Mouse (Mus musculus): ENCODE data around the gene 2610021A01Rik.
"Not testable (repeated sequence)": the region's sequence is repeated elsewhere in the genome, so short reads cannot be mapped to it uniquely, and the experiment has no call there.

The 2610021A01Rik gene

GRCm38 (mm10) chr7:41599034-41599813, at the start of gene 2610021A01Rik:
Gene 2610021A01Rik, plus strand, starts transcription at chr7:41599230.
- peak; percentile 53 to 80 for DNase-seq (ENCODE audit: low spot score in 2 of 2)

GRCm38 (mm10) chr7:41560681-41561080, 38.3 kb upstream of the 2610021A01Rik start:
- DNase-seq (ENCODE audit: low spot score in 2 of 2) = no peak

GRCm38 (mm10) chr7:41573562-41573961, 25.5 kb upstream of the 2610021A01Rik start, which contains the start of gene Gm6871:
Gene Gm6871, minus strand, starts transcription at chr7:41573662.
- DNase-seq (ENCODE audit: low spot score in 2 of 2) = not testable (repeated sequence)

- no peak for DNase-seq (ENCODE audit: low spot score in 2 of 2)
Observed at GRCm38 (mm10) chr7:41577956-41578355, 21.1 kb upstream of the 2610021A01Rik start.

- DNase-seq (ENCODE audit: low spot score in 2 of 2) = no peak
Observed at GRCm38 (mm10) chr7:41582028-41582427, 17.0 kb upstream of the 2610021A01Rik start.

- not testable (repeated sequence) for DNase-seq (ENCODE audit: low spot score in 2 of 2)
Observed at GRCm38 (mm10) chr7:41587831-41588230, 11.2 kb upstream of the 2610021A01Rik start.

- DNase-seq (ENCODE audit: low spot score in 2 of 2) = no peak
Observed at GRCm38 (mm10) chr7:41598615-41599014, 415 bp upstream of the 2610021A01Rik start.

- DNase-seq (ENCODE audit: low spot score in 2 of 2) = no peak
Observed at GRCm38 (mm10) chr7:41599932-41600548, 1.0 kb downstream of the 2610021A01Rik start.

- DNase-seq (ENCODE audit: low spot score in 2 of 2) = no peak
Observed at GRCm38 (mm10) chr7:41611654-41612053, 12.6 kb downstream of the 2610021A01Rik start.

GRCm38 (mm10) chr7:41616241-41616640, 17.2 kb downstream of the 2610021A01Rik start:
- not testable (repeated sequence) for DNase-seq (ENCODE audit: low spot score in 2 of 2)

GRCm38 (mm10) chr7:41632409-41633220, 33.6 kb downstream of the 2610021A01Rik start, which contains the start of gene Zfp788:
Gene Zfp788, plus strand, starts transcription at chr7:41633203.
- DNase-seq (ENCODE audit: low spot score in 2 of 2) = peak; percentile 62 to 88

- peak; percentile 69 to 92 for DNase-seq (ENCODE audit: low spot score in 2 of 2)
Observed at GRCm38 (mm10) chr7:41633221-41633984, 34.4 kb downstream of the 2610021A01Rik start.

GRCm38 (mm10) chr7:41674326-41674725, 75.3 kb downstream of the 2610021A01Rik start:
- DNase-seq (ENCODE audit: low spot score in 2 of 2) = not testable (repeated sequence)
